Mouse (Mus musculus): ENCODE results near the gene Gal3st1. TPM values are rescaled to one million over a fixed set of nuclear protein-coding genes. Genes with fewer than 3 reads are reported as not detected.

The Gal3st1 gene
- polyA plus RNA-seq, 1 experiment from 2014 or later: 2.4 TPM

DNA sequence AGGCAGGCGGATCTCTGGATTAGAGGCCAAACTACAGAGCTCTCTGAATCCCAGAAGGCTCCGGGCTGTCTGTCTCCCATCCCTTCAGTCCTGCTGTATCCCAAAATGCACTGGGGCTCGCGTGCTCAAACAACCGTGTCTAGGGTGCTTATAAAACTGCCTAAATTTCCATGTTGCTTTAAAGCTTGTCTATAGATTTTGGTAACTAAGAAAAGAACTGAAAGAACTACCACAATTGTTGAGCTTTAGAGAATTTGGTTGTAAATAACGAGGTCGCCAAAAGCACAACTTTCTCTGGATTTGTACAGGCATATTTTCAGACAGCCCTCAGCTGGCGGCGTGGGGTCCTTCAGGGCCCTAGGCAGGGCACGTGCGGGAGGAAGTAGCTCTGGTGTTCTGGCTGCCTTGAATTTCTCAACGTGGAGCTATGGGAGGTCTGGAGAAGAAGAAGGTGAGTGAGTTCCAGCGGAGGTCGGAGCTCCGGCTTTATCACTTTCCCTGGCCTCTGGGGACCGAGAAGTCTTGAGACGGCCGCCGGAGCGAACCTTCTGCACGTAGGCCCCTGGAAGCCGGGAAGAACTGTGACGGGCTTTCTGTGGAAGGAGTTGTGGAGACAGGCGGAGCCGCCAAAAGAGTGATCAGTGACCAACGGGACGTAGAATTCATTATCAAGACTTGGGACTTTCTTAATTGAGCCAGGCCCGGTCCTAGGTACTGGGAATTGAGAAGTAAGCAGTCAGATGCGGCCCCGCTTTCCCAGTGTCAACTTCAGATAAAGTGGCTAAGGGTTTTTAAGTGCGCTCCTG, 19.6 kb upstream of the Gal3st1 start, which contains the start of gene Pes1:
Gene Pes1 (plus strand): TSS at position 366 of the 806 bp plus-strand sequence.
- H3K27ac ChIP-seq (replicated peaks): peak within 1 kb of the TSS; percentile 81
- H3K9ac ChIP-seq: peak within 1 kb of the TSS; percentile 81
- peaks cover 9% of the 10 kb centered on the region for H3K36me3 ChIP-seq
- H3K9me3 ChIP-seq (replicated peaks): no peaks in the 10 kb centered on the region
- peak within 1 kb of the TSS; percentile 69 for H3K4me2 ChIP-seq (replicated peaks)
- peak; percentile 90 for ATAC-seq (ENCODE audit: insufficient number of reproducible peaks, low FRiP score, low TSS enrichment, low read depth)
- peak within 1 kb of the TSS; percentile 88 for H3K4me3 ChIP-seq (replicated peaks)
- WGBS: under 1% methylated on average over 31 of the region's 31 CpGs
- H3K27me3 ChIP-seq: no peaks in the 10 kb centered on the region
- H3K4me1 ChIP-seq: peaks cover 12% of the 10 kb centered on the region

DNA sequence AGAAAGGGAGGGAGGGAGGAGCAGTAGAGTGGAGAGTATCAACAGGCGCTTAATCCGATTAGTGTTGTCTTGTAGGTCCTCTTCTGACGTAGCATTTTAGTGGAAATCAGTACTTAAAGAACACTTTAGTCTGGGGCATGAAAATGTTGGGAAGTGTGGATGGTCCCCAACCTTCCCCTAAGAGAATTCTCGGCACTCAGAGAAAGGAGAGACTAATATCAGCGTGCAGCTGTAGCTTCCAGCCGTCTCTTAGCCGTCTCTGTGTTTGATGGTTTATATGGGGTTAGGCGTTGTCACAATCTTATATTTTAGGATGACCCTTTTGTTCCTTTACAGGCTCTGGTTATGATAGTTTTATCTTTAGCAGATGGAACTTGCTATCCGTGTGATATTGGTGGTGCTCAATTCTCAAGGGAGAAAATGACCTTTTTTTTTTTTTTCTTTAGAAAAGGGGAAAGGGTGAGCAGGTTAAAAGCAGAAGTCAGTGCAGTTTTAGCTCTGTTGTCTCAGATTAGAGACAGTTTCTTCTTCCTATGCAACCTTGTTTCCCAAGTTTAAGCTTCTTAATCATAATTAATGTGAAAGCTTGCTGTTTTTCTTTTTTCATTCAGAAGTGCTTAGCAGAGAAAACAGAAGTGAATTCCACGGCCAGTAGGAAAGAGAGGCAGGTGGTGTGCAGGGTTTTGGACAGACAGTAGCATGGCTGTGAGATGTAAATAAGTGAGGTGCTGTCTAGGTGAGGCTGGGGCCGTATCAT, 18.8 kb upstream of the Gal3st1 start:
- peak overlapping the region; percentile 88 for H3K4me3 ChIP-seq (replicated peaks)
- H3K4me2 ChIP-seq (replicated peaks): peak overlapping the region; percentile 69
- no peaks in the 10 kb centered on the region for H3K27me3 ChIP-seq
- peak overlapping the region; percentile 81; the same call in 1 of the 2 replicates for H3K27ac ChIP-seq (replicated peaks)
- peaks cover 16% of the 10 kb centered on the region for H3K36me3 ChIP-seq
- WGBS: 14% methylated on average over 11 of the region's 11 CpGs
- peaks cover 12% of the 10 kb centered on the region for H3K4me1 ChIP-seq
- no peaks in the 10 kb centered on the region for H3K9me3 ChIP-seq (replicated peaks)
- peak overlapping the region; percentile 81 for H3K9ac ChIP-seq
- ATAC-seq (ENCODE audit: insufficient number of reproducible peaks, low FRiP score, low TSS enrichment, low read depth): no peak

- Histone ChIP-seq H3K9me3 (replicated peaks) (no peaks in the 10 kb centered on the region), H3K27me3 (no peaks in the 10 kb centered on the region), H3K4me1 (peaks cover 7% of the 10 kb centered on the region), H3K9ac (no peak overlapping the region), H3K4me2 (replicated peaks) (no peak overlapping the region), H3K36me3 (peaks cover 68% of the 10 kb centered on the region), H3K27ac (replicated peaks) (no peak overlapping the region), H3K4me3 (replicated peaks) (no peak overlapping the region)
- no peak for ATAC-seq (ENCODE audit: insufficient number of reproducible peaks, low FRiP score, low TSS enrichment, low read depth)
- 84% methylated on average over 3 of the region's 3 CpGs for WGBS
Observed at GRCm38 (mm10) chr11:3969837-3970236, 13.6 kb upstream of the Gal3st1 start.

GRCm38 (mm10) chr11:3970361-3970760, 13.1 kb upstream of the Gal3st1 start:
- ATAC-seq (ENCODE audit: insufficient number of reproducible peaks, low FRiP score, low TSS enrichment, low read depth): no peak
- Histone ChIP-seq H3K9me3 (replicated peaks) (no peaks in the 10 kb centered on the region), H3K9ac (no peak overlapping the region), H3K4me1 (0 out of 2 replicates have a peak, but pooled peaks cover 3% of the 10 kb centered on the region), H3K4me3 (replicated peaks) (no peak overlapping the region), H3K36me3 (peaks cover 74% of the 10 kb centered on the region), H3K27ac (replicated peaks) (no peak overlapping the region), H3K4me2 (replicated peaks) (no peak overlapping the region), H3K27me3 (no peaks in the 10 kb centered on the region)
- 92% methylated on average over 7 of the region's 7 CpGs for WGBS

GRCm38 (mm10) chr11:3973081-3973480, 10.4 kb upstream of the Gal3st1 start:
- no peak overlapping the region for H3K4me2 ChIP-seq (replicated peaks)
- H3K9ac ChIP-seq: no peak overlapping the region
- H3K36me3 ChIP-seq: peaks cover 97% of the 10 kb centered on the region
- no peaks in the 10 kb centered on the region for H3K27me3 ChIP-seq
- no peaks in the 10 kb centered on the region for H3K9me3 ChIP-seq (replicated peaks)
- no peaks in the 10 kb centered on the region for H3K4me1 ChIP-seq
- no peak overlapping the region for H3K4me3 ChIP-seq (replicated peaks)
- H3K27ac ChIP-seq (replicated peaks): no peak overlapping the region
- 90% methylated on average over 7 of the region's 7 CpGs for WGBS
- ATAC-seq (ENCODE audit: insufficient number of reproducible peaks, low FRiP score, low TSS enrichment, low read depth): no peak

GRCm38 (mm10) chr11:3974311-3974710, 9.1 kb upstream of the Gal3st1 start:
- Histone ChIP-seq H3K4me3 (replicated peaks) (no peak overlapping the region), H3K4me2 (replicated peaks) (no peak overlapping the region), H3K27ac (replicated peaks) (no peak overlapping the region), H3K4me1 (no peaks in the 10 kb centered on the region), H3K27me3 (no peaks in the 10 kb centered on the region), H3K9me3 (replicated peaks) (no peaks in the 10 kb centered on the region), H3K9ac (no peak overlapping the region), H3K36me3 (peaks cover 100% of the 10 kb centered on the region)
- ATAC-seq (ENCODE audit: insufficient number of reproducible peaks, low FRiP score, low TSS enrichment, low read depth): 0 out of 2 replicates have a peak, but pooled peaks have one; percentile 19
- WGBS: 52% methylated on average over 3 of the region's 3 CpGs

- H3K9ac ChIP-seq: no peak within 1 kb of the TSS
- no peaks in the 10 kb centered on the region for H3K4me1 ChIP-seq
- no peak within 1 kb of the TSS for H3K4me2 ChIP-seq (replicated peaks)
- no peak for ATAC-seq (ENCODE audit: insufficient number of reproducible peaks, low FRiP score, low TSS enrichment, low read depth)
- H3K27ac ChIP-seq (replicated peaks): no peak within 1 kb of the TSS
- 93% methylated on average over 6 of the region's 6 CpGs for WGBS
- no peak within 1 kb of the TSS for H3K4me3 ChIP-seq (replicated peaks)
- H3K9me3 ChIP-seq (replicated peaks): no peaks in the 10 kb centered on the region
- H3K27me3 ChIP-seq: no peaks in the 10 kb centered on the region
- H3K36me3 ChIP-seq: peaks cover 88% of the 10 kb centered on the region
Observed at GRCm38 (mm10) chr11:3976678-3977077, 6.8 kb upstream of the Gal3st1 start, which contains the start of gene 4930556J24Rik. Gene 4930556J24Rik (minus strand): TSS chr11:3976778.

DNA sequence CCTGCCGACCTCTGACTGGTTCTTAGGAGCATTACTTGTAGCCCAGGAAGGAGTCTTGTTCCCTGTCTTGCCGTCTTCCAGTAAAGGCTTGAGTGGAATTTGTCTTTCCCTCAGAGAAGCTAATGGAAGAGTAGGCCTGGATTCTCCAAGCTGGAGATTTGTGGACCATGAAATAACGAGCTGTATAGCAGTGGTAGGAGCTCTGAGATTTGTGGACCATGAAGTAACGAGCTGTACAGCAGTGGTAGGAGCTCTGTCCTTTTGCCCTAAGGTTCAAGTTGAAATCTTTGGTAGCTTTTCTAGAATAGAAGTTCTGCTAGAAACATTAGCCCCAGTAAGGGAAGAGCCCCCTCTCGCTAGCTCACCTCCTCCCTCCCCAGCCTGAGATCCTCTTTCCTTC, 5.0 kb upstream of the Gal3st1 start:
- Histone ChIP-seq H3K4me2 (replicated peaks) (no peak overlapping the region), H3K4me3 (replicated peaks) (no peak overlapping the region), H3K9ac (no peak overlapping the region), H3K4me1 (peaks cover 6% of the 10 kb centered on the region; the same call in 1 of the 2 replicates), H3K9me3 (replicated peaks) (no peaks in the 10 kb centered on the region), H3K36me3 (peaks cover 71% of the 10 kb centered on the region), H3K27ac (replicated peaks) (no peak overlapping the region), H3K27me3 (peaks cover 7% of the 10 kb centered on the region; the same call in 1 of the 2 replicates)
- 94% methylated on average over 5 of the region's 5 CpGs for WGBS
- ATAC-seq (ENCODE audit: insufficient number of reproducible peaks, low FRiP score, low TSS enrichment, low read depth): no peak

DNA sequence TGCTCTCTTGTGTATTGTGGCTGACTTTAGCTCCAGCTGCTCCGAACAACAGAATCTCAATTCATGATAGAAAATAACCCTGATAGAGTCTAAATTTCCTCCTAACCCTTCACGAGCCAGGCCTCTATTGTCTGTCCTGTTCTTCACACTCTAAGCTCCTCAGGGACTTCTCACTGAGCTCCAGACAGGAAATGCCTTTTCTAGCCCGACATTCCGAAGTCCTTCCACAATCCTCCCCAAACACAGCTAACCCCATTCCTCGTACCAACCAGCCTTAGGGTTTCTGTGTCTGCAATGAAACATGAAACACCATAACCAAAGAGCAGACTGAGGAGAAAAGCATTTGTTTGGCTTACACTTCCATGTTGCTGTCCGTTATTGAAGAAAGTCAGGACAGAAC, 1.9 kb upstream of the Gal3st1 start:
- Histone ChIP-seq H3K4me3 (replicated peaks) (no peak overlapping the region), H3K9me3 (replicated peaks) (no peaks in the 10 kb centered on the region), H3K27me3 (peaks cover 12% of the 10 kb centered on the region; the same call in 1 of the 2 replicates), H3K4me2 (replicated peaks) (no peak overlapping the region), H3K36me3 (peaks cover 39% of the 10 kb centered on the region), H3K4me1 (peaks cover 6% of the 10 kb centered on the region), H3K27ac (replicated peaks) (peak overlapping the region; percentile 58; the same call in 1 of the 2 replicates), H3K9ac (no peak overlapping the region)
- WGBS: 30% methylated on average over 6 of the region's 6 CpGs
- ATAC-seq (ENCODE audit: insufficient number of reproducible peaks, low FRiP score, low TSS enrichment, low read depth): no peak

DNA sequence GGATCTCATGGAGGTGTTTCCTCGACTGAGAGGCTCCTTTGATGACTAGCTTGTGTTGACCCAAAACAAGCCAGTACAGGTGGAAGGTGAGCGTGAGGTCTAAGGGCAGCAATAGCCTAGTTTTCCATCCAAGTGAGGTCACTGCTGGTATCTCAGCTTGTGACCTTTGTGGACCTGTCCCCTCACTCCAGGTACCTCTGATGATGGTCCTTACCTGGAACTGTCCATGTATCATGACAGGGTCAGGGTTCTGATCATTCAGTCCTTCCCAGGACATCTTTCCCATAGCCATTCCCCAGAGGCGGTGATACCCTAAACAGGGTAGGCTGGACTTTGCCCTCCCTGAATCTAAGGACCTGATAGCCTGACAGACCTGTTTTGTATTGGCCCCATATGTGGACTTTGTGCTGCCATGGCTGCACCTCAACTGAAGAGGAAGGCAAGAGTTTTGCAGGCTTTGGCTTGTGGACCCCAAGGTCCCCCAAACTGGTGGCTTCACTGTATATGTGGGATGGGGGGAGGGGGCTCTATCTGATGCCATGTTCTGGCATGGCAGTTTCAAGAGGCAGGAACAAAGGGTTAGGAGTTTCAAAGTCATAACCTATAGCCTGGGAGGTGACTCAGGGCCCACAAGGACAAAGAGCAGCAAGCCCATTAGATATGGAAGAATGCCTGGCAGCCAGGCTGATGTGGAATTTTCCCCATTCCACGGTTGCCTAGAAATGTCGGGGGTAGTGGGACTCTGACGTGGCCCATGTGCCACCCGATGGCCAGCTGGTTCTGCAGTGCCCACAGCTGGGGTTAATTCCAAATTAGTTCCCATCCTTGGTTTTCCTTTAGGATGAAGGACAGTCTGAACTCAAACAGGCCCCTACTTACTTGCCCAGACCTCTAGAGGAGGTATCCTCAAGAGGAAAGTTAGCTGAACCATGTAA, 894 bp upstream of the Gal3st1 start:
- Histone ChIP-seq H3K9me3 (replicated peaks) (no peaks in the 10 kb centered on the region), H3K4me3 (replicated peaks) (no peak overlapping the region), H3K27ac (replicated peaks) (0 out of 2 replicates have a peak overlapping the region, but pooled peaks have one; percentile 58), H3K4me2 (replicated peaks) (no peak overlapping the region), H3K4me1 (peaks cover 6% of the 10 kb centered on the region), H3K36me3 (peaks cover 29% of the 10 kb centered on the region), H3K27me3 (peaks cover 12% of the 10 kb centered on the region; the same call in 1 of the 2 replicates), H3K9ac (no peak overlapping the region)
- ATAC-seq (ENCODE audit: insufficient number of reproducible peaks, low FRiP score, low TSS enrichment, low read depth): no peak
- 60% methylated on average over 7 of the region's 7 CpGs for WGBS

Measured in embryonic facial prominence, embryonic 15.5 days (tissue).